Mouse (Mus musculus): ENCODE data around the gene Krt32.

GRCm38 (mm10) chr11:100137693-100138092 is 49.7 kb upstream of the Krt32 start:
- no peak for TF ChIP-seq CTCF (IDR thresholded peaks at IDR 0.05; ENCODE audit: low read depth)
- TF ChIP-seq EP300 (IDR thresholded peaks at IDR 0.05; ENCODE audit: low read depth) = no peak

Data from liver, postnatal 0 days (tissue).